Mouse (Mus musculus) thymus, adult 2 months (tissue): ENCODE results near the gene Fmnl2. TPM values are rescaled to one million over a fixed set of nuclear protein-coding genes. Genes with fewer than 3 reads are reported as not detected.

Experiments used
- DNase-seq: peaks from one replicate; pipeline ENCODE4 v3.0.0; 2021
- H3K27ac ChIP-seq: fragments of 200-500 bp; 2 replicates; pipeline ENCODE4 v1.5.1; 2012; ENCODE audit warnings: low read length, control low read depth; ENCODE audit not compliant: control insufficient read depth, insufficient read depth
- H3K27me3 ChIP-seq: fragments of 200-500 bp; 2 replicates; pipeline ENCODE4 v1.6.1; 2012; ENCODE audit warnings: mild to moderate bottlenecking, low read length, moderate library complexity, mixed read lengths; ENCODE audit not compliant: control insufficient read depth, insufficient read depth
- H3K36me3 ChIP-seq: fragments of 200-500 bp; 2 replicates; pipeline ENCODE4 v1.6.1; 2012; ENCODE audit warnings: mild to moderate bottlenecking, low read length, moderate library complexity; ENCODE audit not compliant: control insufficient read depth, insufficient read depth
- H3K4me1 ChIP-seq: fragments of 200-500 bp; replicated peaks from 2 replicates; pipeline ENCODE4 v1.6.1; 2012; ENCODE audit warnings: low read length; ENCODE audit not compliant: control insufficient read depth, insufficient read depth
- H3K4me3 ChIP-seq: fragments of 200-500 bp; 2 replicates; pipeline ENCODE4 v1.5.1; 2012; ENCODE audit warnings: mild to moderate bottlenecking, low read length, control low read depth, moderate library complexity; ENCODE audit not compliant: control insufficient read depth, insufficient read depth
- CTCF ChIP-seq: fragments of 200-500 bp; IDR thresholded peaks from 2 replicates; pipeline ENCODE4 v1.5.1; 2012; ENCODE audit warnings: mild to moderate bottlenecking, control low read depth, low read length, moderate library complexity, borderline replicate concordance; ENCODE audit not compliant: control insufficient read depth, poor library complexity, insufficient read depth; ENCODE audit errors: extremely low read depth
- POLR2A ChIP-seq: fragments of 200-500 bp; IDR thresholded peaks from 2 replicates; pipeline ENCODE4 v1.6.1; 2012; ENCODE audit warnings: mild to moderate bottlenecking, low read length, control low read depth, moderate library complexity; ENCODE audit not compliant: control insufficient read depth, poor library complexity, insufficient read depth; ENCODE audit errors: extremely low read depth
- WGBS: fragments of 180-500 bp; shearing (Covaris S2); methylation state at CpG from one replicate; pipeline ENCODE4 v1.1.7; 2018; 5-methylcytosine and 5-hydroxymethylcytosine counted together
- polyA plus RNA-seq: library from polyadenylated mRNA; depleted of rRNA; stranded (reverse); fragments of >200 nt; gene quantifications from 2 replicates; pipeline ENCODE4 v1.2.3, GENCODE M21; 2012

The Fmnl2 gene
- polyA plus RNA-seq, 1 experiment: 5.0 TPM

DNA sequence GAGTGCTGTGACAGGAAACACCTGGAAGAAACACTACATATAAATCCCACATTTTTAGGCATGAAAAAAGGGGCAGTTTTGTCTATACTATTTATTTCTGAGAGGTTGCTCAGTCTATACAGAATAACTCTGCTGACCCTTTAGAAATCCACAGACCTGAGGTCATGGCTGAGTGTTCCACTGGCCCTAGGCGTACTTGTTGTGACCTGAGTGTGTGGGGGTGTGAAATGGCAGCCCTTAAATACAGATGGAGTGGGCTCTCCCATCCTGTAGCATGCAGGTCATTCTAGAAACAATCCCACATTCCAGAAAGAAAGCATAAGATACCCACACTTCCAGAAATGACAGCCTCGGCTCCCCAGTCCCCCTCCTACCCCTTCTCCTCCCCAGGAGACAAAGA is 180.6 kb downstream of the Fmnl2 start:
- DNase-seq: no peak
- no peak overlapping the region for H3K27ac ChIP-seq
- TF ChIP-seq POLR2A: no peak
- TF ChIP-seq CTCF: no peak
- no peaks in the 10 kb centered on the region for H3K36me3 ChIP-seq
- H3K4me3 ChIP-seq: no peak overlapping the region
- WGBS: 92% methylated on average over 2 of the region's 2 CpGs
- no peaks in the 10 kb centered on the region for H3K27me3 ChIP-seq
- H3K4me1 ChIP-seq: no peaks in the 10 kb centered on the region

DNA sequence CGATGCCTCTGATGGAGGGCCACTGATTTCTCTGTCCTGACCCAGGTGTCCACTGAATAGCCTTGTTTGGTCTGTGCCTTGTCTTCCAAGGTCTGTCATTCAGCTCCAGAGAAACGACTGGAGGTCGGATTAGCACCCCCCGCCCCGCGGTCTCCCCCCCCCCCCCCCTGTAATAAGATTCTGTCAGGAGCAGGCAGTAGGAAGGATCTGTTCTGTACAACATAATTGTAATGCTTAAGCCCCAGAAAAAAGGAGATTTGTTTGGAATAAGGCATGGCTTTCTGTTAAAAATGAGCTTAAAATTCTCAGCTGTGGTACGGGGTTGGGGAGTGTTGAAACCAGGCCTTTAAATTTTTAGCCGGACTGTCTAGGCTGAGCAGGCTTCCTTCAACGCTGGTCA is 181.1 kb downstream of the Fmnl2 start:
- TF ChIP-seq POLR2A (no peak), CTCF (no peak)
- WGBS: 92% methylated on average over 9 of the region's 9 CpGs
- no peak overlapping the region for H3K4me3 ChIP-seq
- no peaks in the 10 kb centered on the region for H3K27me3 ChIP-seq
- H3K4me1 ChIP-seq: no peaks in the 10 kb centered on the region
- no peaks in the 10 kb centered on the region for H3K36me3 ChIP-seq
- no peak overlapping the region for H3K27ac ChIP-seq
- DNase-seq: no peak

GRCm38 (mm10) chr2:53047031-53047430 is 189.4 kb downstream of the Fmnl2 start:
- Histone ChIP-seq H3K36me3 (no peaks in the 10 kb centered on the region), H3K4me1 (no peaks in the 10 kb centered on the region)
- WGBS: 94% methylated on average over 6 of the region's 6 CpGs

GRCm38 (mm10) chr2:53047749-53048387 is 190.2 kb downstream of the Fmnl2 start:
- no peak for DNase-seq
- H3K36me3 ChIP-seq: no peaks in the 10 kb centered on the region
- H3K27ac ChIP-seq: no peak overlapping the region
- TF ChIP-seq POLR2A (no peak), CTCF (no peak)
- no peak overlapping the region for H3K4me3 ChIP-seq
- 98% methylated on average over 1 of the region's 1 CpGs for WGBS
- H3K27me3 ChIP-seq: no peaks in the 10 kb centered on the region
- no peaks in the 10 kb centered on the region for H3K4me1 ChIP-seq

More at GRCm38 (mm10) chr2:53047031-53047430, 189.4 kb downstream of the Fmnl2 start:
- no peak overlapping the region for H3K27ac ChIP-seq
- TF ChIP-seq CTCF (no peak), POLR2A (no peak)
- DNase-seq: no peak
- H3K4me3 ChIP-seq: no peak overlapping the region
- H3K27me3 ChIP-seq: no peaks in the 10 kb centered on the region

- no peak for DNase-seq
- Histone ChIP-seq H3K4me3 (no peak overlapping the region), H3K36me3 (no peaks in the 10 kb centered on the region), H3K27me3 (no peaks in the 10 kb centered on the region), H3K27ac (no peak overlapping the region), H3K4me1 (no peaks in the 10 kb centered on the region)
- 93% methylated on average over 6 of the region's 6 CpGs for whole genome bisulfite sequencing
- TF ChIP-seq CTCF (no peak), POLR2A (no peak)
Measured at GRCm38 (mm10) chr2:53050376-53050775, 192.7 kb downstream of the Fmnl2 start.

GRCm38 (mm10) chr2:53051502-53051901 is 193.8 kb downstream of the Fmnl2 start:
- 14% methylated on average over 8 of the region's 8 CpGs for WGBS
- Histone ChIP-seq H3K27me3 (no peaks in the 10 kb centered on the region), H3K27ac (no peak overlapping the region; the same call in 1 of the 2 replicates), H3K4me3 (no peak overlapping the region), H3K36me3 (no peaks in the 10 kb centered on the region), H3K4me1 (no peaks in the 10 kb centered on the region)
- DNase-seq: peak; percentile 46
- TF ChIP-seq CTCF (no peak), POLR2A (no peak)

GRCm38 (mm10) chr2:53053714-53054113 is 196.1 kb downstream of the Fmnl2 start:
- no peak overlapping the region for H3K27ac ChIP-seq
- WGBS: 95% methylated on average over 7 of the region's 7 CpGs

More at GRCm38 (mm10) chr2:53053714-53054113, 196.1 kb downstream of the Fmnl2 start:
- H3K27me3 ChIP-seq: no peaks in the 10 kb centered on the region
- H3K4me3 ChIP-seq: no peak overlapping the region
- DNase-seq: no peak
- TF ChIP-seq CTCF: no peak
- no peak for TF ChIP-seq POLR2A
- no peaks in the 10 kb centered on the region for H3K36me3 ChIP-seq
- H3K4me1 ChIP-seq: no peaks in the 10 kb centered on the region
